Mouse (Mus musculus) olfactory bulb, adult 2 months (tissue): ENCODE results near the gene Racgap1.
A peak's percentile ranks its signal among the peaks of the same experiment; 100 is the strongest.

Experiments used
- CTCF ChIP-seq: fragments of 200-500 bp; IDR thresholded peaks from 2 replicates; pipeline ENCODE4 v1.5.1; 2012; ENCODE audit warnings: low read depth, mild to moderate bottlenecking, low read length, moderate library complexity; ENCODE audit not compliant: insufficient read depth
- POLR2A ChIP-seq: fragments of 200-500 bp; IDR thresholded peaks from 2 replicates; pipeline ENCODE4 v1.6.1; 2012; ENCODE audit warnings: mild to moderate bottlenecking, low read depth, low read length, moderate library complexity; ENCODE audit not compliant: insufficient read depth

DNA sequence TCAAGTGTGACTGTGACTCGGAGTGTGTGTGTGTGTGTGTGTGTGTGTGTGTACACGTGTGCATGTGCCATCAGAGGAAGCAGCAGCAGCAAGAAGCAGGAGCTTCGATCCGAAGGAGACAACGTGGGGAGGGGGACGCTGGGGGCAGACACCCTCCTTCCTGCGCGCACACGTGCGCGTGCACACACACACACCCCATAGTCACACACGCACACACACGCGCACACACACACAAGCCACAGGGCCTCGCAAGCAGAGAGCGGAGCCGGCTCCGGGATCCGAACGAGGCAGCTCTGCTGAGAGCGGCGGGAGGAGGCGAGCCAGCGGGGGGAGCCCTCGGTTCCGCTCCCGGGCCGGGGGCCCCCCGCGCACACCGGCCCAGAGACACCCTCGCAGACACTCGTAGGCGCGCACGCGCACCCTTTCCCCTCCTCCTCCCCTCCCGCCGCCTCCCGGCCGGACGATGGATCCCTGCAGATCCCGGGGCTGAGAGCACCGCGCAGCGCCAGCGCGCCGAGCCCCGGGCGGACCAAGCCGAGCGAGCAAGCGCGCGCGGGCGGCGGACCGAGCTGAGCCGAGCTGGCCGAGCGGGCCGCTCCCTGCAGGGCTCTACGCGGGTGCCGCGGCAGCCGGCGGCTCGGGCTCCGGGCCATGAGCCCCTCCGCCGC is 18.8 kb upstream of the Racgap1 start, which contains the start of gene Asic1:
- TF ChIP-seq POLR2A = peak; percentile 69
- TF ChIP-seq CTCF = no peak
